Mouse (Mus musculus) bone marrow, adult 2 months (tissue): ENCODE measurements at regions not wholly inside any gene's neighbourhood (a gene's known extent, or its start where the extent isn't known, plus 50 kb on each side); places are given as distances from the start of the nearest gene placed in this dataset.

Experiments
- H3K27ac ChIP-seq: fragments of 200-500 bp; 2 replicates; pipeline ENCODE4 v1.5.1; 2012; ENCODE audit warnings: low read depth, mild to moderate bottlenecking, control low read depth, inconsistent platforms, low read length; ENCODE audit not compliant: control insufficient read depth, poor library complexity, insufficient read depth
- H3K4me1 ChIP-seq: fragments of 200-500 bp; 2 replicates; pipeline ENCODE4 v1.6.1; 2011; ENCODE audit warnings: low read length; ENCODE audit not compliant: control insufficient read depth, insufficient read depth
- H3K4me3 ChIP-seq: fragments of 200-500 bp; replicated peaks from 2 replicates; pipeline ENCODE3; 2011; ENCODE audit warnings: mild to moderate bottlenecking, low read depth, low read length, control low read depth; ENCODE audit not compliant: control insufficient read depth
- CTCF ChIP-seq: fragments of 200-500 bp; IDR thresholded peaks from 2 replicates; pipeline ENCODE4 v1.5.1; 2011; ENCODE audit warnings: low read length, control low read depth; ENCODE audit not compliant: control insufficient read depth, insufficient read depth
- POLR2A ChIP-seq: fragments of 200-500 bp; IDR thresholded peaks from 2 replicates; pipeline ENCODE4 v1.6.1; 2011; ENCODE audit warnings: low read depth, mild to moderate bottlenecking, control low read depth, low read length, borderline replicate concordance; ENCODE audit not compliant: control insufficient read depth
- WGBS: fragments of 180-500 bp; shearing (Covaris S2); methylation state at CpG from one replicate; pipeline ENCODE4 v1.1.7; 2018; 5-methylcytosine and 5-hydroxymethylcytosine counted together

DNA sequence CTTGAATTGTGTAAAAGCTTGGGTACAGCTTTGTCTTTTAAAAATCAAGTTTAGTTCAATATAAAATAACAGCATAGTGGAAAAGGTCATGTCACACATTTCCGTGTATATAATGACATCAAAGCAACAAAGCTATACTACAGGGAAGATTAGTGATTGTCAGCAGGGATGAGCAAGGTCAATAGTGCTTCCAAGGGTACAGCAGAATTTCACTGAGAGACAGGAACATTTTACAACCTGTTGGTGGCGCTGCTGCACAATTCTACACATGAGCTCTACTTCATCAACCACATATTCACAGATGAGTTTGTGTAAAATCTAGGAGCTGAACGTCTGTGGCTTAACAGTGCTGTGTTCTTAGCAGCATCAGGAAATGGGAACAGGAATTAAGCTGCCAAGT is 74.3 kb upstream of the A2m start:
- TF ChIP-seq POLR2A (no peak), CTCF (no peak)
- WGBS = 13% methylated on average over 3 of the region's 3 CpGs
- no peak overlapping the region for H3K27ac ChIP-seq

GRCm38 (mm10) chr6:121560393-121560793 is 74.8 kb upstream of the A2m start:
- WGBS = 76% methylated on average over 1 of the region's 1 CpGs
- Histone ChIP-seq H3K4me3 (no peak overlapping the region), H3K27ac (no peak overlapping the region), H3K4me1 (no peaks in the 10 kb centered on the region)
- TF ChIP-seq CTCF (no peak), POLR2A (no peak)

More for the DNA sequence above, 74.3 kb upstream of the A2m start:
- no peaks in the 10 kb centered on the region for H3K4me1 ChIP-seq
- H3K4me3 ChIP-seq = no peak overlapping the region

DNA sequence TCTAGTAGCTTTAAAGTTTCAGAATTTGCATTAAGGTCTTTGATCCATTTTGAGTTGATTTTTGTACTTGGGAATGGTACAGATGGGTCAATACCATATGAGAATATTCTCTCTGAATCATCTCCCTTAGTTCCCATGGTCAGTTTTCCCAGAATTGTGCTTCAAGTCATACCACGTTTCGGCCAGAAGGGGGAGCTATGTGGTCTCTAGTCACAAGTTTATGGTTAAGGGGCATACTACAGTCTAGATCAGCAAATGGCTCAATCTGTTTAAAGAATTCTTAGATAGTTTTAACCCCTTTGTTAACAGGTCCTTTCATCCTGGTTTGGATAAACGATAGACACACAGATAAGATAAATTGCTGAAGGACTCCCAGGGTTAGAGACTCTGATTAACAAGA is 78.7 kb upstream of the A2m start:
- no peak overlapping the region for H3K4me3 ChIP-seq
- H3K27ac ChIP-seq = no peak overlapping the region
- 11% methylated on average over 3 of the region's 3 CpGs for WGBS
- TF ChIP-seq CTCF (no peak), POLR2A (no peak)
- no peaks in the 10 kb centered on the region for H3K4me1 ChIP-seq

- no peak for TF ChIP-seq POLR2A
- TF ChIP-seq CTCF = no peak
- Histone ChIP-seq H3K4me3 (no peak overlapping the region), H3K4me1 (no peaks in the 10 kb centered on the region), H3K27ac (no peak overlapping the region)
- 75% methylated on average over 2 of the region's 2 CpGs for WGBS
Measured at GRCm38 (mm10) chr6:121553501-121554132, 80.1 kb upstream of the Iqsec3 start.

DNA sequence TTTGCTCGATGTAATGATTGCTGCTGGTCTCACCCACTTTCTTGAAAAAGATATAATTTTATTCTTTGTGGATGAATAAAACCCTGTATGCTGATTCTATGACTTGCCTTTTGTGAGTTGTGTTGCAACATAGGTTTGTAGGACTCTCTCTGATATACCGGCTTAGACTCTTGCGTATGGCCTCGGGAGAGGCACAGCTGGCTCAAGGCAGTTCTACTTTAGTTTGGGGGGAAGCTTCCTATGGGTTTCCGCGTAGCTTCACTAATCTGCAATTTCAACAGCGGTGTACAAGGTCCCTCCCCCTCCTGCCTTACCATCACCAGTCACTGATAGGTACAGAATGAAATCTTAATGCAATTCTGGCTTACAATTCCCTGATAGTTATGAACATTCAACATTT is 60.0 kb upstream of the Iqsec3 start:
- H3K4me1 ChIP-seq = no peaks in the 10 kb centered on the region
- H3K27ac ChIP-seq = no peak overlapping the region
- TF ChIP-seq POLR2A = no peak
- TF ChIP-seq CTCF = no peak
- WGBS = 59% methylated on average over 7 of the region's 7 CpGs
- no peak overlapping the region for H3K4me3 ChIP-seq

DNA sequence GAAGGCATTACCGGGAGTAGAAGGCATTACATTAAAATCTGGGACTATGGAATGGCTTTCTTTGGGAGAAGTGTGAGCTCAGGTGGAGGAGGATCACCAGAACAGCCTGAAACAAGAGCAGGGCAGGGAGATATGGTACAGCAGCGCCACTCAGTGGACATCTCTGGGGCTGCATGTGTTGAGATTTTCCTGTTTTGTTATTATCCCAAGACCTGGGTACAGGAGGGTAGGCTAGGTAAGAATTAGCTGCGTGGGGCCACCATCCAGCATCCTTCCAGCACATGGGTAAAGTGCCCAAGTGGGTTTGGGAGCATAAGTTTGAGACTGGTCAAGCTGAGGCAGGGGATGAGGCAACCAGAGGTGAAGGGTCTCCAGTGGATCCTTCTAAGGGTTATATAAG is 59.4 kb upstream of the Iqsec3 start:
- H3K27ac ChIP-seq = no peak overlapping the region
- TF ChIP-seq CTCF (peak; percentile 64), POLR2A (no peak)
- no peak overlapping the region for H3K4me3 ChIP-seq
- no peaks in the 10 kb centered on the region for H3K4me1 ChIP-seq
- WGBS = 7% methylated on average over 3 of the region's 3 CpGs

DNA sequence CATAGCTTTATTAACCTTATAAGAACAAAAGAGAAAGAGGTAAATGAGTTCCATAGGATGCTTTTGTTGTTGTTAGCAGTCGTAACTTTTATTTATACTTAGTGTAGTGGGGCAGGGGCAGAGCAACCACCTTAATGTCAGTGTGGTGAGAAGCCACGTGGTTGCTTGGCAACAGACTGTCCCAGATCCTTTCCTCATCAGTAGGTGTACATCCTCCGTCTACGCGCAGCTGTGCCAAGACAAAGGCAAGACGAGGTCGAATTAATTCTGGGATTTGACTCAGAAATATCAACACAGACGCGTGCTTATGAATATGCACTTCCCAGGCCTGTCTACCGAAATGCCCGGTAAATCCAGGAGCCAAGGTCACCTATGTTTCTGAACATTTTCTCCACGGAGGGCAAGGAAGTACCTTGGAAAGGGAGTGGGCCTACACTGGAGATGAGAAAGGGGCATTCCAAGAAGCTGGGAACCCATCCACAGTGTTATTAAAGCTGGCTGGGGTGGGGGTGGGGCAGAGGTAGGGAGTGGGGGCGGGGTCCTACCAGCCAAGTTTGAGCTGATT is 58.4 kb upstream of the Iqsec3 start:
- no peak for TF ChIP-seq CTCF
- no peak for TF ChIP-seq POLR2A
- H3K4me3 ChIP-seq = no peak overlapping the region
- H3K4me1 ChIP-seq = no peaks in the 10 kb centered on the region
- WGBS = 74% methylated on average over 13 of the region's 13 CpGs
- H3K27ac ChIP-seq = no peak overlapping the region

DNA sequence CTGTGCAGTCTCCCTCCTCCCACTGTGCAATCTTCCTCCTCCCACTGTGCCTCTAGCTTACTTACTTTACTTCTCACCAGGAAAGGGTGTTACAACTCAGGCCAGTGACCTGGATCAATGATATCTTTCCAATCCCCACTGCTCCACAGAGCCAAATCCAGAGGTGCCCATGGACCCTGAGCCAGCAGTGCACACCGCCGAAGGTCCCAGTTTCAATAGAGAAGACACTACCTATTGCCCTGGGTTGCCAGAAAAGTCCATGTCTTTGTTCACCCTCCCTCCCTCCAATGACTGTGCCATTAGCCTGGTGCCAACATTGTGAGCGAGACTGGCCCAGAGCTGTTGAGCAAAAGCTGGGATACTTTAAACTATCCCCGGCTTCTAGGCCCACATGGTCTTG is 53.8 kb upstream of the Iqsec3 start:
- H3K4me1 ChIP-seq = no peaks in the 10 kb centered on the region
- no peak overlapping the region for H3K4me3 ChIP-seq
- TF ChIP-seq POLR2A = no peak
- no peak for TF ChIP-seq CTCF
- no peak overlapping the region for H3K27ac ChIP-seq
- WGBS = 91% methylated on average over 4 of the region's 4 CpGs

DNA sequence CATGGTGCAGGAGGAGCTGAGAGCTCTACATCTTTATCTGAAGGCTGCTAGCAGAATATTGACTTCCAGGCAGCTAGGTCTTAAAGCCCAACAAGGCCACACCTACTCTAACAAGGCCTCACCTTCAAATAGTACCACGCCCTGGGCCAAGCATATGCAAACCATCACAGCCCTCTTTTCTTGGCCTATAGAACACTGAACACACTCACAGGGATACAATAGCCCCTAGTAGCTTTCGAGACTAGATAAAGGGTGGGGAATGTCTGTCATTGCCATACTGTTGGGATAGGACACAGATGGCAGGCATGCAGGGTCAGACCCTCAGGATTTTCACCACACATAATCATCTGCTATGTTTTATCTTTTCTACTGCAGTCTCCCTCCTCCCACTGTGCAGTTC is 52.6 kb upstream of the Iqsec3 start:
- no peak for TF ChIP-seq POLR2A
- no peak for TF ChIP-seq CTCF
- no peak overlapping the region for H3K4me3 ChIP-seq
- WGBS = 78% methylated on average over 2 of the region's 2 CpGs
- no peak overlapping the region for H3K27ac ChIP-seq
- no peaks in the 10 kb centered on the region for H3K4me1 ChIP-seq
